Mouse (Mus musculus) adrenal gland, postnatal 4 days (tissue): ENCODE measurements around the gene Fam98b. TPM values are rescaled to one million over a fixed set of nuclear protein-coding genes. Genes with fewer than 3 reads are reported as not detected.

ENCODE experiments used
- DNase-seq, 2 experiments: peaks; one replicate each; pipeline ENCODE4 v3.0.0; 2021 to 2022; ENCODE audit warnings: low spot score in 2 of 2, mixed read lengths in 2 of 2
- long read RNA-seq, 2 experiments: library from polyadenylated mRNA; stranded (forward); transcript quantifications; one replicate each; pipeline ENCODE4 v2.0.0; 2021
- total RNA-seq, 2 experiments: library from RNA; stranded (reverse); gene quantifications; 2 replicates each; pipeline ENCODE4 v1.2.3; 2021

Gene Fam98b
- 10 to 100 TPM; 43.9 to 48.5 TPM for total RNA-seq
- long read RNA-seq, experiment 1, partial matches to known transcripts: 2 of 3 reads
- long read RNA-seq, experiment 1, other reads (novel, unspliced or antisense): 1 of 3 reads
- long read RNA-seq, experiment 2, partial matches to known transcripts: 2 of 2 reads
- long read RNA-seq, experiment 2, other reads (novel, unspliced or antisense): 0 of 2 reads

DNA sequence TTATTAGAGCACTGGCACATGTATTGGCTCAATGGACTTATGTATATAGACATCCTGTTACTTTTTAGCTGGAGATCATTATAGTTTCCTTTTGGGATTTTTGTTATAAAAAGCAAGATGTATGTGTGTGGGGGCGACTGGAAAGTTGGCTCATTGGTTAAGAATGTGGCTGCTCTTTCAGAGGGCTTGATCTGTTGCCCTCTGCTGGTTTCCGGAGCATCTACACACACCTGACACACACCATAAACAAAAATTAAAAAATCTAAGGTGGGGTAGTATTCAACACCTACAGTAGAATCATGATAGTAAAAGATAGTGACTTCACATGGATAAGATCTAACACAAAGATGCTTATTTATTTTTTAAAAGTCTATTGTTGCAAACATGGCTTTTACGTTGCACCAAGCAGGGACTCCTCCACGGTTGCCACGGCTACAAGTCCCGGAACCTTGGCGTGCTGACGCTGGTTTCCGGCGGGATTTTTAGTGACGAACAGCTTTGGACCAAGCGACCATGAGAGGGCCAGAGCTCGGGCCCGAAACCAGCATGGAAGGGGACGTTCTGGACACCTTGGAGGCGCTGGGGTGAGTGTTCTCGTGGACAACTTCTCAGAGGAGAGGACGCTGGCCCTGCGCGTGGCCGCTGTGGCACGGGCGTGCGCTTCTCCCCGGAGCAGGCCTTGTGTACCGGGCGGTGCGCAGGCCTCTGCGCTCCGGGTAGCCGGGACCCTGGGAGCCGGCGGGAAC, at the start of gene Fam98b:
Fam98b (plus strand) TSS at position 485 of the 746 bp plus-strand sequence.
- peak; percentile 74 to 83 for DNase-seq

GRCm38 (mm10) chr2:117200869-117201338, 48.6 kb upstream of the Fam98b start:
- DNase-seq: no peak

- no peak for DNase-seq
Observed at GRCm38 (mm10) chr2:117203350-117203749, 46.2 kb upstream of the Fam98b start.

DNA sequence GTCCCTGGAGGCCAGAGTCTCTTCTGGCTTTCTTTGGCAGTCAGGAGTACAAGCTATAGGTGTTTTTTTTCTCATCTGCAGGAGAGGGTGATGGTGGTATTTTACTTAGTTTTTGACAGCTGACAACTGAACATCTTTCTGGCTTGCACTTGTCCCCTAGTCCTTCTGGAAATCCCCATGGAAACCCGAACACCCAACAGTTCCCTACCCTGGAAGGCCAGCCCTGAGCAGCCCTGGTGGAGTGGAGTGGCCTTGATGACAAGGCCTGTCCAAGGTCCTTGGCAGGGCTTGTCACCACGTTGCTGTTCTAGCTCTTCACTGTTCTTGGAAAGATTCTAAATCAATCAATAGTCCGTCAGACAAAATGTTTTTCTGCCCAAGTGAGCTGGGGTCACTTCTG, 45.0 kb upstream of the Fam98b start:
- peak in 1 of 2 experiments; percentile 20 for DNase-seq

DNA sequence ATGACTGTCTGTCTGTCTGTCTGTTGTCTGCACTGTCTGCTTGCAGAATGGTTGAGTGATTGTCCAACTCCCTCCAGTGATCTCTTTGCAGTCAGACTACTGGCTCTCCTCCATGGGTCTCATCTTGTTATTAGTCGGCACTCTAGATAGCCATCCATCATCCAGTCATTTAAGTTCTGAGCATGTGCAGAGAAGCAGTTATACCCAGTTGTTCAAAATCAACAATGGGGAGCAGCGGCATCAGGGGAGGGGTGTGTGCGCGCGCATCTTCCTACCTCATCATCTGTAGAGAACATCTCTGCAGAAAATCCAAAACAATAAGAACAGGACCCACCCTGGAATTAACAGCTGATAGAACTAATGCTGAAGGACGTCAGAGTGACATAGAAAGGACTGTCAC, 44.5 kb upstream of the Fam98b start:
- DNase-seq: no peak

- no peak for DNase-seq
Observed at GRCm38 (mm10) chr2:117210416-117211085, 39.0 kb upstream of the Fam98b start.

DNA sequence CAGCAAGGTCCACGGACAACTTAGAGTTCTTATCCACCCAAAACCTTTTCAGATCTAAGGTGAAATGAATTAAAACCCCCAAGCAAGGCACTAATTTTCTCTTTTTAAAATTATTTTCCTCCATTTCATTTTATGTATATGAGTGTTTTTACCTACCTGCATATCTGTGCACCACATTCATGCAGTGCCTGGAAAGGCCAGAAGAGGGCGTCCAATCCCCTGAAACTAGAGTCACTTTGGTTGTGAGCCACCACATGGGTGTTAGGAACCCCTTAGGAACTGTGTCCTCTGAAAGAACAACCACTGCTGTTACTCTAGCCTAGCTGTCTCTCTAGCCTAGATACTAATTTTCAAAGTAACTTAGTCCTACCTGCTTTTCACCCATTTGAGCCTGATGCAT, 33.4 kb upstream of the Fam98b start:
- DNase-seq: no peak

GRCm38 (mm10) chr2:117217695-117218216, 31.8 kb upstream of the Fam98b start:
- DNase-seq: no peak

DNA sequence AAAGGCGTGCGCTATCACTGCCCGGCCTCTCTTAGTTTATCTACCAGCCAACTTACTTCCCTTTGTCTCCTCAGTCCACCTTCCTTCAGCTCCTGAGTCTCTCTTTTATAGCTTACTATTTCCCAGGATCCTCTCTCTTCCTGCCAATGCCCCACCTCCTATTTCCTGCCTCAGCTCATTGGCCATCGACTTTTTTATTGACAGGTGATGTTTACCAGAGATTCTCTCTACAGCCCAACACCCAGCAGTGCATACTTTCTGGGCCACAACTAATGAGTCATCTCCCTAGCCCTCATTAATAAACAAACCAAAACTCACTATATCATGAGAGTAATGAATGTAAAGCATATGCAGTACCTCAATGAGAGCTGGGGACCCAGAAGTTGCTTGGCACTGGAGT, 30.0 kb upstream of the Fam98b start:
- DNase-seq: no peak

GRCm38 (mm10) chr2:117222651-117223050, 26.9 kb upstream of the Fam98b start:
- DNase-seq: no peak

DNA sequence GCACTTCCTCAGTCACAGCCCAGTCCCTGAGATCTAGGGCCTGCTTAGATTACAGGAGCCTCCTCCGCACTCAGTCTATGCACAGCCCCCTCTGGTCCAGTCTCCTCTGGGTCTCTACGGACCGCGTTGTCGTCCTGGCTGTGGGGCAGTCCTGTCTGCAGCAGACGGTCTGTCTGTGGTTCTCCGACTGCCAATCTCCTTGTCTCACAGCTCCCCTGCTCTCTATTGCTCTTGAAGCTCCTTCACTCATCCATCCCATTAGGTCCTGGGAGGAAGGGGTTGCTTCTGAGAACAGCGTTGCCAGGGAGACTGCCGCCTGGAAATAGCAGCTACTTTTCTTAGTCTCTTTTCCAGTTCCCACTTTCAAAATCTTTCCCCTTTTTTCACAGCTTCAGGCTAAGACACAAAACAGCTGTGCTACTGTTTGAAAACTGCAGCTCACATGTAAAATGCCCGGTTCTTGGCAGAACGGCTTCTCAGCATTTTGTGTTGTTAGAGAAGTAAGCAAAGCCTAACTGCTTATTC, 20.9 kb upstream of the Fam98b start:
- no peak for DNase-seq

DNA sequence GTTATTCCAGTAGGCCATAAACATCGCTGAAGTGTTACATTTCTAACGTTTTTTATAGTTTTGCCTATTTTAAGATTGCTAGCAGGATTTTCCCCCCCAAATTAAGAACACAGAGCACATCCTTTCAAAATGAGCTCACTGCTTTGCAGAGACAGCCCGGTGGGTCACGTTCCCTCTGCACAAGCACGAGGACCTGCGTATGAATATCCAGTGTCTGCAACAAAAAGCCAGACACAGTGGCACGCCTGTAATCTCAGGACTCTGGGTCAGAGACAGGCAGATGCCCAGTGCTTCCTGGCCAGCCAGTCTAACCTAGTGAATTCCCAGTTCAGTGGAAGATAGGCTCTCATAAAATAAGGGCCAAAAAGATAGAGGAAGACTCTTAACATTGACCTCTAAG, 19.3 kb upstream of the Fam98b start:
- DNase-seq: no peak

- DNase-seq: peak; percentile 55 to 74
Observed at GRCm38 (mm10) chr2:117231257-117231656, 18.3 kb upstream of the Fam98b start.

DNA sequence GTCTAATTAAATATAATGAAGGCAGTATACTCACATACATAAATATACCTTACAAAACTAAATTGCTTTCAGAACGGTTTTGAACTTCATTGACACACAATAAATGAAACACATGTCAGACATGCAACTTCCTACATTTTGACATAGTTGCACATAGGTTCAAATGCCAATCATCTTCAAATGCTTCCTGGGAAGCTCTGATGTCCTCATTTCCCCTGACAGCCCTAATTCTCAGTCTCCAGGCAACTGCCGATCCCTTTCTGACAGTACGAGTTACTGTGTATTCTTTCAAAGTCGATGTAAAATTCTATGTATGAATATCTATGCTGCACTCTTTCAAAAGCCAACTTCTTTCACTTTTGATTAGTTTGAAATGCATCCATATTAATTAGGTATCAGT, 7.6 kb upstream of the Fam98b start:
- DNase-seq: no peak

DNA sequence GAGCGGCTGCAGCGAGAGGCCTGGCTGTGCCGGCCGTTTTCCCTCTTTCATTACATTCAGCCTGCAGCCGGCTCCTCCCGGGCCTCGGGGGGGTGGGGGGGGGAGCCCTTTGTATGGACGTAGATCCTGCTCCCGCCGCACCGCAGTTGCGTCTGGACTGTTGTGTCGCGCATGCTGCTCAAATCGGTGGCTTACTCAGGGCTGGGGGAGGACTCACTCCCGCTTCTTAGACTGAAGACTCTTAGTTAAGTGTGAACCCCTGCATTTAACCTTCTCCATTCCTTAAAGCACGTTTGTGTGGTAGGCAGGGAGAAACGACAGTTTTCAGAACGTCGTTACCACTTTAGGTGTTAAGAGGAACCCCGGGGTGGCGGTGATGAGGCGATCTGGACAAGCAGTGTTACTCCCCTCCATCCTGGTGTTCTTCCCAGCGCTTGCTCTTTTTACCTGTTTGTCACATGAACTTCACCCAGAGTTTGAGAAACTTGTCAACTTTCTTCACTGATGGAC, 517 bp downstream of the Fam98b start:
- no peak for DNase-seq

GRCm38 (mm10) chr2:117255415-117255814, 5.9 kb downstream of the Fam98b start:
- no peak for DNase-seq

DNA sequence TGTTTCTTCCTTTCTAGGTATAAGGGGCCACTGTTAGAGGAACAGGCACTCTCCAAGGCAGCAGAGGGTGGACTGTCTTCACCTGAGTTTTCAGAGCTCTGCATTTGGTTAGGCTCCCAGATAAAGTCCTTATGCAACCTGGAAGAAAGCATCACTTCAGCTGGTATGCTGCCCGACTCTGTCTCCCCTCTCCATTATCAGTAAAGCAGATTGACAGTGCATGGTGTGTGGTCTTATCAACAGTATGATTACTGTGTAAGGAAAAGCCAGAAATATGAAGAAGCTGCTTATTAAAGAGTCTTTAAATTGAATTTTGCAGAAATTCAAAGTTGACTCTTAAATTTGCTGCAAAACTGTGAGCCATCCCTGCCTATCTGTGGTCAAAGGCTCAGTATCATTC, 8.1 kb downstream of the Fam98b start:
- no peak for DNase-seq

GRCm38 (mm10) chr2:117262184-117262583, 12.6 kb downstream of the Fam98b start:
- DNase-seq: no peak

DNA sequence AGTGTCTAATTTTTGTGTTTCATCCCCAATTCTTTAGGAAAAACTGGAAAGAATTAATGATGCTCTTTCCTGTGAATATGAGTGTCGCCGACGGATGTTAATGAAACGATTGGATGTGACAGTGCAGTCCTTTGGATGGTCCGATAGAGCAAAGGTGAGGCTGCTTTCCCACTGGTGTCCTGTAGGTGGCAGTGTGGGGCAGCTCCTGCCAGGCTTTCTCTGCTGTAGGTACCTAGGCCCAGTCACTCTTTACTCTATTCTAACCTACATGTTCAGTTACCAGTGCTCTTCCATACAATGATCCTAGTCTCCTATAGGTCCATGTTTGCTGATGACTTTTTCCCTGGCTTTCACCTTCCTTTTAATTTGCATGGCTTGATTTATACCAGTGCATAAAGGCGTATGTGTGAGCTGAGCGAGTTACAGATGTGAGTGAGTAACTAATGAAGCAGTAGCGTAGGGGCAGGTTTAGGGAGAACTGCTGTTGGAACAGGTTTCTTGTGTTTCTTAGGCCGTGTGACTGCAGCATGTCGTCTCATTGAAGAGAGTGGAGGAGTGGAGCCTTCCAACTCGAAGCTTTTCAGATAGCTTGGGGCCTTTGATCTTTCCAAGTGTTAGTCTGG, 14.4 kb downstream of the Fam98b start:
- peak; percentile 8 to 21 for DNase-seq

- DNase-seq: no peak
Observed at GRCm38 (mm10) chr2:117288291-117288690, 38.8 kb downstream of the Fam98b start.
